Mouse (Mus musculus) lung, postnatal 0 days (tissue): Measurements from ENCODE around the gene Bola1.

Source experiments
- CTCF ChIP-seq: IDR thresholded peaks from 2 replicates; pipeline ENCODE4 v1.5.1; 2016; ENCODE audit warnings: antibody characterized with exemption, mild to moderate bottlenecking
- EP300 ChIP-seq: IDR thresholded peaks from 2 replicates; pipeline ENCODE4 v1.6.1; 2016; ENCODE audit warnings: antibody characterized with exemption, mild to moderate bottlenecking, control low read depth

- no peak for TF ChIP-seq CTCF
- no peak for TF ChIP-seq EP300
Measured at GRCm38 (mm10) chr3:96237335-96237903, 17.9 kb upstream of the Bola1 start.
